Mouse (Mus musculus): ENCODE data around the gene Gm7347. TPM values are rescaled to one million over a fixed set of nuclear protein-coding genes. Genes with fewer than 3 reads are reported as not detected.
A peak's percentile ranks its signal among the peaks of the same experiment; 100 is the strongest.
"Not testable (repeated sequence)": the region's sequence is repeated elsewhere in the genome, so short reads cannot be mapped to it uniquely, and the experiment has no call there.

Gm7347 gene
- polyA plus RNA-seq (2015; fragmentation: Nextera tagmentation; extraction: Ambion mirVana) = not detected in 2 replicates

DNA sequence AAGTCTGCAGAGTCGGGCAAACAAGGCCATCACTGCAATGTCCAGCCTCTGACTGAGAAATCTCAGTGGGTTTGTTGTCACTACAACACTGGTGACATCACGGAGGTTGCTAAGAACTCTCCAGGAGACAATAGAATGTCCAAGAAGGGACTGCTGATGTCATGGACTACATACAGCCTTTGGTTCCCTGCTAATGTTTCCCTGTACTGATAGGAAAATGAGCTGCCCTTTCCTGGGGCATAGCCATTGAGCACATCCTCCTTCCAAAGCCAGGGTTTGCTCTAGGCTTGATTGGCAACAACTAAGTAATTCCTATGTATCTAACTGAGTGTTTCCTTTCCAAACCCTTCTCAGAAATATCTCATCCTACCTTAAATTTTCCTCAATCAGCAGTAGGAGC is at the start of gene Gm7347:
Gene Gm7347, minus strand, starts transcription at position 101 of the 400 bp plus-strand sequence.
- H3K4me2 ChIP-seq (replicated peaks; ENCODE audit: low read depth, low read length); H3K27me3 ChIP-seq (ENCODE audit: insufficient read depth, low read length); H3K9ac ChIP-seq (replicated peaks; ENCODE audit: low read length); ATAC-seq (ENCODE audit: low FRiP score, low TSS enrichment); H3K9me3 ChIP-seq (ENCODE audit: low read length); H3K4me1 ChIP-seq (ENCODE audit: insufficient read depth, low read length); H3K36me3 ChIP-seq (ENCODE audit: insufficient read depth, low read length); H3K27ac ChIP-seq (ENCODE audit: low read length); H3K4me3 ChIP-seq (ENCODE audit: low read length): not testable (repeated sequence)
- WGBS = no CpG with 5 or more reads among the region's 2 CpGs

DNA sequence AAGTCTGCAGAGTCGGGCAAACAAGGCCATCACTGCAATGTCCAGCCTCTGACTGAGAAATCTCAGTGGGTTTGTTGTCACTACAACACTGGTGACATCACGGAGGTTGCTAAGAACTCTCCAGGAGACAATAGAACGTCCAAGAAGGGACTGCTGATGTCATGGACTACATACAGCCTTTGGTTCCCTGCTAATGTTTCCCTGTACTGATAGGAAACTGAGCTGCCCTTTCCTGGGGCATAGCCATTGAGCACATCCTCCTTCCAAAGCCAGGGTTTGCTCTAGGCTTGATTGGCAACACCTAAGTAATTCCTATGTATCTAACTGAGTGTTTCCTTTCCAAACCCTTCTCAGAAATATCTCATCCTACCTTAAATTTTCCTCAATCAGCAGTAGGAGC is 46.9 kb upstream of the Gm7347 start, which contains the start of gene 5031410I06Rik:
Gene 5031410I06Rik, minus strand, starts transcription at position 101 of the 400 bp plus-strand sequence.
- not testable (repeated sequence) for H3K4me1 ChIP-seq (ENCODE audit: insufficient read depth, low read length); H3K4me2 ChIP-seq (replicated peaks; ENCODE audit: low read depth, low read length); H3K27ac ChIP-seq (ENCODE audit: low read length); H3K27me3 ChIP-seq (ENCODE audit: insufficient read depth, low read length); ATAC-seq (ENCODE audit: low FRiP score, low TSS enrichment); H3K4me3 ChIP-seq (ENCODE audit: low read length); H3K36me3 ChIP-seq (ENCODE audit: insufficient read depth, low read length); H3K9ac ChIP-seq (replicated peaks; ENCODE audit: low read length); H3K9me3 ChIP-seq (ENCODE audit: low read length)
- no CpG with 5 or more reads among the region's 3 CpGs for WGBS

DNA sequence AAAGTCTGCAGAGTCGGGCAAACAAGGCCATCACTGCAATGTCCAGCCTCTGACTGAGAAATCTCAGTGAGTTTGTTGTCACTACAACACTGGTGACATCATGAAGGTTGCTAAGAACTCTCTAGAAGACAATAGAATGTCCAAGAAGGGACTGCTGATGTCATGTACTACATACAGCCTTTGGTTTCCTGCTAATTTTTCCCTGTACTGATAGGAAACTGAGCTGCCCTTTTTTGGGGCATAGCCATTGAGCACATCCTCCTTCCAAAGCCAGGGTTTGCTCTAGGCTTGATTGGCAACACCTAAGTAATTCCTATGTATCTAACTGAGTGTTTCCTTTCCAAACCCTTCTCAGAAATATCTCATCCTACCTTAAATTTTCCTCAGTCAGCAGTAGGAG is 30.8 kb upstream of the Gm7347 start, which contains the start of gene Gm10471:
Gene Gm10471, minus strand, starts transcription at position 101 of the 400 bp plus-strand sequence.
- ATAC-seq (ENCODE audit: low FRiP score, low TSS enrichment); H3K4me1 ChIP-seq (ENCODE audit: insufficient read depth, low read length); H3K9ac ChIP-seq (replicated peaks; ENCODE audit: low read length); H3K9me3 ChIP-seq (ENCODE audit: low read length); H3K27ac ChIP-seq (ENCODE audit: low read length); H3K4me2 ChIP-seq (replicated peaks; ENCODE audit: low read depth, low read length); H3K27me3 ChIP-seq (ENCODE audit: insufficient read depth, low read length); H3K36me3 ChIP-seq (ENCODE audit: insufficient read depth, low read length); H3K4me3 ChIP-seq (ENCODE audit: low read length): not testable (repeated sequence)
- 67% methylated on average over 1 of the region's 1 CpGs for WGBS

DNA sequence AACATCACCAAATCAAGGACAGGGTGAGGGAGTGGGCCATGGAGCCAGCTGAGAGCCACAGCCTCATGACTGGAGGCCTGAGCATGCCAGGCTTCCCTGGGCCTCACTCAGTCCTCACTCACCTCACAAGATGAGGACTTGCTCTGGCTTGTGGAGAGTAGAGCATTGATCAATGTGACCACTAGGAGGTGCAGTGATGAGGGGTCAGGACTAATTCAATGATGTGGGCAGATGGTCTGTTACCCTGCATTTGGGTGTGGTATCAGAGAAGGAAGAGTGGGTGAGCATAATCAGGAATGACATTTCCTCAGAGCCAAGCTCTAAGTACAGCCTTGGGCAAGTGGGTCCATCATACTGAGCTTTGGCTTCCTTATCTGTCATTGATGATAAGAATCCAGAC is 20.6 kb upstream of the Gm7347 start:
- not testable (repeated sequence) for H3K4me2 ChIP-seq (replicated peaks; ENCODE audit: low read depth, low read length); H3K9ac ChIP-seq (replicated peaks; ENCODE audit: low read length); H3K36me3 ChIP-seq (ENCODE audit: insufficient read depth, low read length); H3K9me3 ChIP-seq (ENCODE audit: low read length); ATAC-seq (ENCODE audit: low FRiP score, low TSS enrichment); H3K4me1 ChIP-seq (ENCODE audit: insufficient read depth, low read length); H3K4me3 ChIP-seq (ENCODE audit: low read length); H3K27ac ChIP-seq (ENCODE audit: low read length); H3K27me3 ChIP-seq (ENCODE audit: insufficient read depth, low read length)

DNA sequence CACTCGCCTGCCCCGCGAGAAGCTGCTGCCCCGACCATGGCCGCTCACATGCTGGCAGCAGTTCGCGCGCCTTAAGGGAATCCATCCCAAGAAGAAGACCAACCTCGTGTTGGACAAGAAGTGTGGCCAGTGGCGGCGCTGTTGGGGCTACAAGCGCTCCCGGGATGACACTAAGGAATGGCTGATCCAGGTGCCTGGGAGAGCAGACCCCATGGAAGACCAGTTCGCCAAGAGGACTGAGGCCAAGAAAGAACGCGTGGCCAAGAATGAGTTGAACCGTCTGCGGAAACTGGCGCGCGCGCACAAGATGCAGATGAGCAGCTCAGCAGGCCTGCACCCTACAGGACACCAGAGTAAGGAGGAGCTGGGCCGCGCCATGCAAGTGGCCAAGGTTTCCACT is 12.3 kb upstream of the Gm7347 start:
- H3K9me3 ChIP-seq (ENCODE audit: low read length) = 0 out of 2 replicates have a peak, but pooled peaks cover 5% of the 10 kb centered on the region
- no peak overlapping the region for H3K9ac ChIP-seq (replicated peaks; ENCODE audit: low read length)
- H3K4me1 ChIP-seq (ENCODE audit: insufficient read depth, low read length) = no peaks in the 10 kb centered on the region
- no peak overlapping the region for H3K27ac ChIP-seq (ENCODE audit: low read length)
- no peak overlapping the region for H3K4me3 ChIP-seq (ENCODE audit: low read length)
- H3K27me3 ChIP-seq (ENCODE audit: insufficient read depth, low read length) = no peaks in the 10 kb centered on the region
- no peaks in the 10 kb centered on the region for H3K36me3 ChIP-seq (ENCODE audit: insufficient read depth, low read length)
- no peak for ATAC-seq (ENCODE audit: low FRiP score, low TSS enrichment)
- whole genome bisulfite sequencing = 88% methylated on average over 24 of the region's 24 CpGs
- no peak overlapping the region for H3K4me2 ChIP-seq (replicated peaks; ENCODE audit: low read depth, low read length)

DNA sequence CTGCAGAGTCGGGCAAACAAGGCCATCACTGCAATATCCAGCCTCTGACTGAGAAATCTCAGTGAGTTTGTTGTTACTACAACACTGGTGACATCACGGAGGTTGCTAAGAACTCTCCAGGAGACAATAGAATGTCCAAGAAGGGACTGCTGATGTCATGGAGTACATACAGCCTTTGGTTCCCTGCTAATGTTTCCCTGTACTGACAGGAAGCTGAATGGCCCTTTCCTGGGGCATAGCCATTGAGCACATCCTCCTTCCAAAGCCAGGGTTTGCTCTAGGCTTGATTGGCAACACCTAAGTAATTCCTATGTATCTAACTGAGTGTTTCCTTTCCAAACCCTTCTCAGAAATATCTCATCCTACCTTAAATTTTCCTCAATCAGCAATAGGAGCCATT is 18.9 kb downstream of the Gm7347 start, which contains the start of gene Speer4a:
Gene Speer4a, minus strand, starts transcription at position 101 of the 400 bp plus-strand sequence.
- not testable (repeated sequence) for H3K4me1 ChIP-seq (ENCODE audit: insufficient read depth, low read length); H3K9me3 ChIP-seq (ENCODE audit: low read length); H3K9ac ChIP-seq (replicated peaks; ENCODE audit: low read length); H3K27me3 ChIP-seq (ENCODE audit: insufficient read depth, low read length); H3K27ac ChIP-seq (ENCODE audit: low read length); H3K4me3 ChIP-seq (ENCODE audit: low read length); H3K4me2 ChIP-seq (replicated peaks; ENCODE audit: low read depth, low read length); ATAC-seq (ENCODE audit: low FRiP score, low TSS enrichment); H3K36me3 ChIP-seq (ENCODE audit: insufficient read depth, low read length)
- WGBS = 69% methylated on average over 2 of the region's 2 CpGs

DNA sequence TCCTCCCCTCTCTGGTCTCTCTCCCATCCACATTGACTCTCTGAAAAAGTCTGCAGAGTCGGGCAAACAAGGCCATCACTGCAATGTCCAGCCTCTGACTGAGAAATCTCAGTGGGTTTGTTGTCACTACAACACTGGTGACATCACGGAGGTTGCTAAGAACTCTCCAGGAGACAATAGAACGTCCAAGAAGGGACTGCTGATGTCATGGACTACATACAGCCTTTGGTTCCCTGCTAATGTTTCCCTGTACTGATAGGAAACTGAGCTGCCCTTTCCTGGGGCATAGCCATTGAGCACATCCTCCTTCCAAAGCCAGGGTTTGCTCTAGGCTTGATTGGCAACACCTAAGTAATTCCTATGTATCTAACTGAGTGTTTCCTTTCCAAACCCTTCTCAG is 35.6 kb downstream of the Gm7347 start, which contains the start of gene Gm5862:
Gene Gm5862, minus strand, starts transcription at position 101 of the 400 bp plus-strand sequence.
- not testable (repeated sequence) for H3K36me3 ChIP-seq (ENCODE audit: insufficient read depth, low read length); H3K9me3 ChIP-seq (ENCODE audit: low read length); H3K27me3 ChIP-seq (ENCODE audit: insufficient read depth, low read length); H3K4me1 ChIP-seq (ENCODE audit: insufficient read depth, low read length); H3K9ac ChIP-seq (replicated peaks; ENCODE audit: low read length); H3K4me3 ChIP-seq (ENCODE audit: low read length); H3K27ac ChIP-seq (ENCODE audit: low read length); ATAC-seq (ENCODE audit: low FRiP score, low TSS enrichment); H3K4me2 ChIP-seq (replicated peaks; ENCODE audit: low read depth, low read length)
- no CpG with 5 or more reads among the region's 3 CpGs for WGBS

DNA sequence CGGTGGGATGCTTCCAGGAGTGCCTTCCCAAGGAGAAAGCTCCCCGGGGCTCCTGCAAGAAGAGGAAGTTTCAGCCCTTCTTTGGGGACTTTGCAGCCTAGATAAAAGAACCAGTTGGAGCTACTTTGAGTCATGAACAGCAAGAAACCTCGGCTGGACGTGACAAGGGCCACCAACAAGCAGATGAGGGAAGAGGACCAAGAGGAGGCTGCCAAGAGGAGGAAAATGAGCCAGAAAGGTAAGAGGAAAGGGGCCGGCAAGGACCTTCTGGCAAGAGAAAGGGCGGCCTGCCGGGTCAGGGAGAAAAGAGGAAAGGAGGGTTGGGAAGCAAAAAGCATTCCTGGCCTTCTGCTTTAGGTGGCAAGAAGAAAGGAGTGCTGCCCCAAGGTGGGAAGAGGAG is 50.7 kb downstream of the Gm7347 start:
- not testable (repeated sequence) for H3K9me3 ChIP-seq (ENCODE audit: low read length); H3K27ac ChIP-seq (ENCODE audit: low read length); H3K9ac ChIP-seq (replicated peaks; ENCODE audit: low read length); ATAC-seq (ENCODE audit: low FRiP score, low TSS enrichment); H3K36me3 ChIP-seq (ENCODE audit: insufficient read depth, low read length); H3K4me3 ChIP-seq (ENCODE audit: low read length); H3K4me2 ChIP-seq (replicated peaks; ENCODE audit: low read depth, low read length); H3K4me1 ChIP-seq (ENCODE audit: insufficient read depth, low read length); H3K27me3 ChIP-seq (ENCODE audit: insufficient read depth, low read length)
- 65% methylated on average over 6 of the region's 7 CpGs for WGBS

DNA sequence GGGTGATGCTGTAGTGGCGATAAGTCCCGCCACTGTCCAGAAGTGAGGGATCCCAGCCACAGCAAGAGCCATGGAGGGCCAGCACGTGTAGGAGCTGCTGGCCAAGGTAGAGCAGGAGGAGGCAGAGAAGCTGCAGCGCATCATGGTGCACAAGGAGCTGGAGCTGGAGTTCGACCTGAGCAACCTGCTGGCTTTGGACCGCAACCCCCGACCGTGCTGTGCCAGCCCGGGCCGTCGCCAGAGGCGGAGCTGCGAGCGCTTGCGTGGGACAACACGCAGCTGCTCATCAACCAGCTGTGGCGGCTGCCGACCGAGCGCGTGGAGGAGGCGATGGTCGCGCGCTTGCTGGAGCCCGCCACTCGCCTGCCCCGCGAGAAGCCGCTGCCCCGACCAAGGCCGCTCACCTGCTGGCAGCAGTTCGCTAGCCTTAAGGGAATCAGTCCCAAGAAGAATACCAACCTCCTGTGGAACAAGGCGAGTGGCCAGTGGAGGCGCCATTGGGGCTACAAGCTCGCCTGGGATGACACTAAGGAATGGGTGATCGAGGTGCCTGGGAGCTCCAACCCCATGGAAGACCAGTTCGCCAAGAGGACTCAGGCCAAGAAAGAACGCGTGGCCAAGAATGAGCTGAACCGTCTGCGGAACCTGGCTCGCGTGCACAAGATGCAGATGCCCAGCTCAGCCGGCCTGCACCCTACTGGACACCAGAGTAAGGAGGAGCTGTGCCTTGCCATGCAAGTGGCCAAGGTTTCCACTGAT is 51.3 kb downstream of the Gm7347 start:
- H3K9me3 ChIP-seq (ENCODE audit: low read length); H3K27me3 ChIP-seq (ENCODE audit: insufficient read depth, low read length); H3K36me3 ChIP-seq (ENCODE audit: insufficient read depth, low read length); H3K4me1 ChIP-seq (ENCODE audit: insufficient read depth, low read length); H3K27ac ChIP-seq (ENCODE audit: low read length): not testable (repeated sequence)
- ATAC-seq (ENCODE audit: low FRiP score, low TSS enrichment) = peak; percentile 89
- H3K4me3 ChIP-seq (ENCODE audit: low read length) = peak overlapping the region; percentile 23
- H3K4me2 ChIP-seq (replicated peaks; ENCODE audit: low read depth, low read length) = peak overlapping the region; percentile 47
- WGBS = 20% methylated on average over 43 of the region's 45 CpGs
- H3K9ac ChIP-seq (replicated peaks; ENCODE audit: low read length) = 0 out of 2 replicates have a peak overlapping the region, but pooled peaks have one; percentile 28

DNA sequence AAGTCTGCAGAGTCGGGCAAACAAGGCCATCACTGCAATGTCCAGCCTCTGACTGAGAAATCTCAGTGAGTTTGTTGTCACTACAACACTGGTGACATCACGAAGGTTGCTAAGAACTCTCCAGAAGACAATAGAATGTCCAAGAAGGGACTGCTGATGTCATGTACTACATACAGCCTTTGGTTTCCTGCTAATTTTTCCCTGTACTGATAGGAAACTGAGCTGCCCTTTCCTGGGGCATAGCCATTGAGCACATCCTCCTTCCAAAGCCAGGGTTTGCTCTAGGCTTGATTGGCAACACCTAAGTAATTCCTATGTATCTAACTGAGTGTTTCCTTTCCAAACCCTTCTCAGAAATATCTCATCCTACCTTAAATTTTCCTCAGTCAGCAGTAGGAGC is 53.7 kb downstream of the Gm7347 start, which contains the start of gene Gm1979:
Gene Gm1979, minus strand, starts transcription at position 101 of the 400 bp plus-strand sequence.
- H3K4me3 ChIP-seq (ENCODE audit: low read length); H3K4me2 ChIP-seq (replicated peaks; ENCODE audit: low read depth, low read length); H3K27ac ChIP-seq (ENCODE audit: low read length); H3K9me3 ChIP-seq (ENCODE audit: low read length); H3K36me3 ChIP-seq (ENCODE audit: insufficient read depth, low read length); H3K4me1 ChIP-seq (ENCODE audit: insufficient read depth, low read length); ATAC-seq (ENCODE audit: low FRiP score, low TSS enrichment); H3K9ac ChIP-seq (replicated peaks; ENCODE audit: low read length); H3K27me3 ChIP-seq (ENCODE audit: insufficient read depth, low read length): not testable (repeated sequence)
- WGBS = 89% methylated on average over 1 of the region's 2 CpGs

All from kidney, embryonic 16.5 days (tissue).